Mouse (Mus musculus) CH12.LX (cell line): ENCODE measurements around the gene Cyp2w1.

Experiments used
- CTCF ChIP-seq, 2 experiments: IDR thresholded peaks in 1 of 2; conservative IDR thresholded peaks in 1 of 2; 2 replicates each; pipeline ENCODE4 v1.5.1; 2011 to 2012; ENCODE audit warnings: low read depth in 2 of 2, low read length in 2 of 2, improper control_type of control experiment in 1 of 2, inconsistent platforms in 1 of 2, mild to moderate bottlenecking in 1 of 2, moderate library complexity in 1 of 2
- EP300 ChIP-seq: IDR thresholded peaks from 2 replicates; pipeline ENCODE4 v1.6.1; 2011; ENCODE audit warnings: low read length, improper control_type of control experiment

GRCm38 (mm10) chr5:139327634-139328020 is 24.8 kb upstream of the Cyp2w1 start:
- no peak for TF ChIP-seq CTCF (conservative IDR thresholded peaks at IDR 0.05 in 1 of 2, IDR thresholded peaks at IDR 0.05 in 1 of 2; ENCODE audit: low read depth in 2 of 2, low read length in 2 of 2)
- no peak for TF ChIP-seq EP300
